Mouse (Mus musculus): Measurements from ENCODE around the gene Slc35g3.

- TF ChIP-seq SMC3 (IDR thresholded peaks at IDR 0.05; ENCODE audit: low read depth, low read length) = no peak
- TF ChIP-seq RCOR1 (conservative IDR thresholded peaks at IDR 0.05; ENCODE audit: low read depth, low read length) = no peak
- no peak for TF ChIP-seq POLR2A (IDR thresholded peaks at IDR 0.05; ENCODE audit: low read depth, low read length)
These were observed 45.8 kb downstream of the Slc35g3 start for GRCm38 (mm10) chr11:69715929-69716328.
